Mouse (Mus musculus) cerebellum, postnatal 10 days (tissue): ENCODE data around the gene Kng1.
A peak's percentile ranks its signal among the peaks of the same experiment; 100 is the strongest.
"Not testable (repeated sequence)": the region's sequence is repeated elsewhere in the genome, so short reads cannot be mapped to it uniquely, and the experiment has no call there.

Experiments used
- DNase-seq, 2 experiments: peaks; one replicate each; pipeline ENCODE4 v3.0.0; 2021; ENCODE audit warnings: mixed read lengths in 2 of 2

The Kng1 gene

GRCm38 (mm10) chr16:23094136-23094535 lies 36.5 kb downstream of the Kng1 start:
- peak; percentile 49 to 56 for DNase-seq

- DNase-seq = not testable (repeated sequence)
Measured at GRCm38 (mm10) chr16:23095581-23095980, 37.9 kb downstream of the Kng1 start.

- not testable (repeated sequence) for DNase-seq
Measured at GRCm38 (mm10) chr16:23096886-23097285, 39.2 kb downstream of the Kng1 start.

GRCm38 (mm10) chr16:23097290-23098104 lies 39.8 kb downstream of the Kng1 start:
- DNase-seq = peak; percentile 67 to 70

- DNase-seq = not testable (repeated sequence)
Measured at GRCm38 (mm10) chr16:23098105-23098452, 40.4 kb downstream of the Kng1 start.

- DNase-seq = no peak
Measured at GRCm38 (mm10) chr16:23099632-23100031, 42.0 kb downstream of the Kng1 start.

- peak; percentile 37 to 47 for DNase-seq
Measured at GRCm38 (mm10) chr16:23100099-23100575, 42.5 kb downstream of the Kng1 start.

- DNase-seq = no peak
Measured at GRCm38 (mm10) chr16:23100613-23101012, 42.9 kb downstream of the Kng1 start.

GRCm38 (mm10) chr16:23102340-23103037 lies 44.8 kb downstream of the Kng1 start:
- DNase-seq = no peak

GRCm38 (mm10) chr16:23103038-23103745 lies 45.5 kb downstream of the Kng1 start:
- no peak for DNase-seq

- no peak for DNase-seq
Measured at GRCm38 (mm10) chr16:23103841-23104240, 46.2 kb downstream of the Kng1 start.

GRCm38 (mm10) chr16:23106121-23106520 lies 48.5 kb downstream of the Kng1 start:
- DNase-seq = no peak

GRCm38 (mm10) chr16:23107231-23107942 lies 49.7 kb downstream of the Kng1 start, which contains the start of gene Eif4a2:
Eif4a2 (plus strand) TSS chr16:23107444.
- peak; percentile 96 to 97 for DNase-seq

GRCm38 (mm10) chr16:23107946-23108759 lies 50.5 kb downstream of the Kng1 start:
- peak; percentile 92 to 93 for DNase-seq

- no peak for DNase-seq
Measured at GRCm38 (mm10) chr16:23108943-23109342, 51.3 kb downstream of the Kng1 start.

GRCm38 (mm10) chr16:23109350-23110280 lies 52.0 kb downstream of the Kng1 start:
- DNase-seq = no peak

GRCm38 (mm10) chr16:23112348-23112747 lies 54.7 kb downstream of the Kng1 start:
- DNase-seq = no peak

GRCm38 (mm10) chr16:23112861-23113435 lies 55.3 kb downstream of the Kng1 start:
- no peak for DNase-seq

GRCm38 (mm10) chr16:23113903-23114302 lies 56.2 kb downstream of the Kng1 start:
- no peak for DNase-seq
